Mouse (Mus musculus): ENCODE data around the gene Sugt1. TPM values are rescaled to one million over a fixed set of nuclear protein-coding genes. Genes with fewer than 3 reads are reported as not detected.

Sugt1 gene
- polyA plus RNA-seq (2012; rRNA removed) = 32.0 and 55.4 TPM in 2 replicates
- polyA plus RNA-seq (2014; fragmentation: Nextera tagmentation; extraction: Ambion mirVana) = 122 and 129 TPM in 2 replicates

DNA sequence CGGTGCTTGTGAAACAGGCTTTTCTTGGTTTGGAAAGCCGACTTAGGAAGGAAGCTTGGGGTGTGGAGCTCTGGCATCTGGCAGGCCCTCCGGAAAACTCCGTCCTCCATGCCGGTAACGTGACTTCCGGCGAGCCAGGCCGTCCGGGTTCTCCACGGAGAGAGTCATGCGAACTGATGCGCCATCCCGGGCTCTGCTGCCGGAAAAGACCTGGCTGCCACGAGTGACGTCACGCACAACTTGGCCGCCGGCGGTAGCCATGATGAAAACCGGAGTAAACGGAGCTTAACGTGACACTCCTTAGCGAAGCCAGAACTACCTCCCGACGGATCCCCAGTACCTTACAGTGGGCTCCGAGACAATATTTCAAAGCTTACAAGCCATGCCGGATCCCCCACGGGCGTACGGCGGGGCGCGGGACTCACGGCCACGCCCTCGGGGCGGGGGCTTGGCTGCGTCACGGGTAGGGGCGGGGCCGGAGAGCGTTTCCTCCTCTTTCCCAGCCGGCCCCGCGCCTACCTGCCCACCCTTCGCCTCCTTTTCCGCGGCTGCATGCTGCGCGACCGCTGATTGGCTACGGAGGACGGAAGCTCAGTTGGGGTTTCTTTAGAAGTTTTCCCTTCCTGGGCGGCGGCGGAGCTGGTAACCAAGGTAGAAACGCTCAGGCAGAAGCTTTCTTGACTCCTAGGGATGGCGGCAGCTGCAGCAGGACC, at the start of gene Sugt1:
Gene Sugt1 (plus strand): TSS at position 553 of the 713 bp plus-strand sequence.
- Histone ChIP-seq H3K9ac (ENCODE audit: low read depth, low read length, severe bottlenecking) (peak within 1 kb of the TSS; percentile 75), H3K27me3 (ENCODE audit: control insufficient read depth, insufficient read depth, low read length) (no peaks in the 10 kb centered on the region), H3K4me3 (replicated peaks; ENCODE audit: low read length) (peak within 1 kb of the TSS; percentile 67), H3K9me3 (ENCODE audit: control insufficient read depth, low read length) (no peaks in the 10 kb centered on the region), H3K36me3 (ENCODE audit: control insufficient read depth, insufficient read depth, low read length) (0 out of 2 replicates have a peak, but pooled peaks cover 8% of the 10 kb centered on the region), H3K4me2 (replicated peaks; ENCODE audit: low read depth, low read length, severe bottlenecking) (peak within 1 kb of the TSS; percentile 62), H3K27ac (replicated peaks; ENCODE audit: low read depth, low read length) (peak within 1 kb of the TSS; percentile 98), H3K4me1 (ENCODE audit: control insufficient read depth, insufficient read depth, low read length) (peaks cover 16% of the 10 kb centered on the region)
- WGBS = under 1% methylated on average over 51 of the region's 60 CpGs
- peak; percentile 83; the same call in 1 of the 2 replicates for TF ChIP-seq POLR2A (IDR thresholded peaks at IDR 0.05; ENCODE audit: borderline replicate concordance, extremely low read depth, insufficient read depth, insufficient read length)
- peak; percentile 99 for ATAC-seq (ENCODE audit: low FRiP score, low read depth)
- DNase-seq (ENCODE audit: low spot score) = peak; percentile 94

DNA sequence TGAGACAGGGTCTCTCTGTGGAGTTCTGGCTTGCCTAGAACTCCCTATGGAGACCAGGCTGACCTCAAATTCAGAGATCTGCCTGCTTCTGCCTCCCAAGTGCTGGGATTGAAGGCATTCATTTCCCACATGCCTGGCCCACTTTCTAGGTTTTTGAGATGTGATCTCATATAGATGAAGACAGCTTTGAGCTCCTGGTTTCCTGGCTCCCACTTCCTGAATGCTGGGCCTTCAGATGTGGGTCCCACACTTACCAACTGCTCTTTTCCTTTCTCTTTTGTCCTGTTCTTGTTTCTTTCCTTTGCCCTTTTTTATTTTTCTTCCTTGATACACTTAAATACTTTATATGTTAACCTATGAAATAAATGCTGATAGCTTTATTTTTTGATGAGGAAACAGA, 49.6 kb upstream of the Sugt1 start:
- H3K9me3 ChIP-seq (ENCODE audit: control insufficient read depth, low read length) = no peaks in the 10 kb centered on the region
- DNase-seq (ENCODE audit: low spot score) (no peak), ATAC-seq (ENCODE audit: low FRiP score, low read depth) (no peak)
- H3K36me3 ChIP-seq (ENCODE audit: control insufficient read depth, insufficient read depth, low read length) = no peaks in the 10 kb centered on the region
- no peak overlapping the region for H3K4me2 ChIP-seq (replicated peaks; ENCODE audit: low read depth, low read length, severe bottlenecking)
- H3K9ac ChIP-seq (ENCODE audit: low read depth, low read length, severe bottlenecking) = no peak overlapping the region
- no peak for TF ChIP-seq POLR2A (IDR thresholded peaks at IDR 0.05; ENCODE audit: borderline replicate concordance, extremely low read depth, insufficient read depth, insufficient read length)
- H3K4me3 ChIP-seq (replicated peaks; ENCODE audit: low read length) = no peak overlapping the region
- H3K27ac ChIP-seq (replicated peaks; ENCODE audit: low read depth, low read length) = no peak overlapping the region
- H3K27me3 ChIP-seq (ENCODE audit: control insufficient read depth, insufficient read depth, low read length) = no peaks in the 10 kb centered on the region
- H3K4me1 ChIP-seq (ENCODE audit: control insufficient read depth, insufficient read depth, low read length) = no peaks in the 10 kb centered on the region

DNA sequence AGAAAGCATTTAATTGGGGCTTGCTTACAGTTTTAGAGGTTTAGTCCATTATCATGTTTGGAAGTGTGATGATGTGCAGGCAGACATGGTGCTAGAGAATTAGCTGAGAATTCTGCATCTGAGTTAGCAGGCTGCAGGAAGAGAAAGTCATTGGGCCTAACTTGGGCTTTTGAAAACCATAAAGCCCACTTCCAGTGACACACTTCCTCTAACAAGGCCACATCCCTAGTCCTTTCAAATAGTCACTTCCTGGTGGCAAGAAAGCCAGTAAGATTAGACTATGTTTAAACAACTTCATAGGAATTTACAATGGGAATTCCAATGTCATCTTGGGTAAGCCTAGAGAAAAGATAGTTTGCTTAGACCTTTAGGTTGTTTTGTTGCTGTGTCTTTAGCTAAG, 45.9 kb upstream of the Sugt1 start:
- Histone ChIP-seq H3K36me3 (ENCODE audit: control insufficient read depth, insufficient read depth, low read length) (no peaks in the 10 kb centered on the region), H3K4me2 (replicated peaks; ENCODE audit: low read depth, low read length, severe bottlenecking) (no peak overlapping the region), H3K4me3 (replicated peaks; ENCODE audit: low read length) (no peak overlapping the region), H3K27me3 (ENCODE audit: control insufficient read depth, insufficient read depth, low read length) (no peaks in the 10 kb centered on the region), H3K27ac (replicated peaks; ENCODE audit: low read depth, low read length) (no peak overlapping the region), H3K4me1 (ENCODE audit: control insufficient read depth, insufficient read depth, low read length) (no peaks in the 10 kb centered on the region), H3K9ac (ENCODE audit: low read depth, low read length, severe bottlenecking) (no peak overlapping the region), H3K9me3 (ENCODE audit: control insufficient read depth, low read length) (no peaks in the 10 kb centered on the region)
- ATAC-seq (ENCODE audit: low FRiP score, low read depth) (no peak), DNase-seq (ENCODE audit: low spot score) (no peak)
- TF ChIP-seq POLR2A (IDR thresholded peaks at IDR 0.05; ENCODE audit: borderline replicate concordance, extremely low read depth, insufficient read depth, insufficient read length) = no peak

DNA sequence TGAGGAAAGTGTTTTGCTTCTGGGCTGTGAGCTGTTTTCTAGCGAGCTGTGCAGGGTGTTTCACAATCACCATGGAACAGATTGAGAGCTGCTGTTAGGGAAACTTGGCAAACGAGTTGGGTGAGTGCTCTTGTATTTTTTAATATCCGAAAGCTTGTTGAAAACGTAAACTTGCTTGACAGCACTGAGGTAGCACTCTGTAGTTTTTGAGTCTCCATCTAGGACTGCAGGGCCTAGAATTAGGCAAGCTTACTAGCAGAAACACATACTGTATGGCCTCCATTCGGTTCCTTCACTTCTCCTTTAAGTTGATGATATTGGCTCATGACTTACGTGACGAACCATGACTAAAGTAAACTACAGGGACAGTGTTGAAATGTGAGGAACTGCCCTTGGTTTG, 38.1 kb upstream of the Sugt1 start:
- WGBS = 58% methylated on average over 7 of the region's 7 CpGs
- no peak overlapping the region for H3K4me3 ChIP-seq (replicated peaks; ENCODE audit: low read length)
- peak; percentile 72 for DNase-seq (ENCODE audit: low spot score)
- H3K9me3 ChIP-seq (ENCODE audit: control insufficient read depth, low read length) = no peaks in the 10 kb centered on the region
- ATAC-seq (ENCODE audit: low FRiP score, low read depth) = no peak
- H3K4me1 ChIP-seq (ENCODE audit: control insufficient read depth, insufficient read depth, low read length) = no peaks in the 10 kb centered on the region
- H3K36me3 ChIP-seq (ENCODE audit: control insufficient read depth, insufficient read depth, low read length) = no peaks in the 10 kb centered on the region
- no peak overlapping the region for H3K9ac ChIP-seq (ENCODE audit: low read depth, low read length, severe bottlenecking)
- no peak overlapping the region for H3K27ac ChIP-seq (replicated peaks; ENCODE audit: low read depth, low read length)
- H3K4me2 ChIP-seq (replicated peaks; ENCODE audit: low read depth, low read length, severe bottlenecking) = no peak overlapping the region
- no peaks in the 10 kb centered on the region for H3K27me3 ChIP-seq (ENCODE audit: control insufficient read depth, insufficient read depth, low read length)
- no peak for TF ChIP-seq POLR2A (IDR thresholded peaks at IDR 0.05; ENCODE audit: borderline replicate concordance, extremely low read depth, insufficient read depth, insufficient read length)

DNA sequence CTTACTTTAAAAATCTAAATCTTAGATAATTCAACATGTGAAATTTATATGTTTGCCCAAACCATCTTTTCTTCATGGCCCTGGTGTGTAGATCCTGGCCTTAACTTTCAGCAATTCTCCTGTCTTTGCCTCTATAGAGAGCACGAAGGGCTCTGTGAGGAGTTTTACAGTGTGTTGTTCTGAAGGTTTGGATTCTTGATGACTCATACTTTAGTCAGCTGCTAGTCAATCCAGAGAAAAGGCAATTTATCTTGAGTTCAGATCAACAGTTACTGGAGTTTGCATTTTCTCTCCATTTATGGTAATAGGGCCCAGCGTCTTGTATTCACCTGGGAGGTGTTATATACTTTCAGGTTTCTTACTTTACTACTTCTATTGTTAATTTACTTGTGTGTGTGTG, 35.6 kb upstream of the Sugt1 start:
- Histone ChIP-seq H3K4me3 (replicated peaks; ENCODE audit: low read length) (no peak overlapping the region), H3K9ac (ENCODE audit: low read depth, low read length, severe bottlenecking) (no peak overlapping the region), H3K27ac (replicated peaks; ENCODE audit: low read depth, low read length) (no peak overlapping the region), H3K4me1 (ENCODE audit: control insufficient read depth, insufficient read depth, low read length) (no peaks in the 10 kb centered on the region), H3K9me3 (ENCODE audit: control insufficient read depth, low read length) (no peaks in the 10 kb centered on the region), H3K36me3 (ENCODE audit: control insufficient read depth, insufficient read depth, low read length) (no peaks in the 10 kb centered on the region), H3K27me3 (ENCODE audit: control insufficient read depth, insufficient read depth, low read length) (no peaks in the 10 kb centered on the region), H3K4me2 (replicated peaks; ENCODE audit: low read depth, low read length, severe bottlenecking) (no peak overlapping the region)
- TF ChIP-seq POLR2A (IDR thresholded peaks at IDR 0.05; ENCODE audit: borderline replicate concordance, extremely low read depth, insufficient read depth, insufficient read length) = no peak
- WGBS = 68% methylated on average over 2 of the region's 2 CpGs
- DNase-seq (ENCODE audit: low spot score) = no peak
- ATAC-seq (ENCODE audit: low FRiP score, low read depth) = no peak

All from limb, embryonic 14.5 days (tissue).